Mouse (Mus musculus) testis, adult 2 months (tissue): ENCODE measurements around the gene Abcc9.

Experiments
- CTCF ChIP-seq: fragments of 200-500 bp; IDR thresholded peaks from 2 replicates; pipeline ENCODE4 v1.5.1; 2012; ENCODE audit warnings: low read depth, mild to moderate bottlenecking, inconsistent platforms, low read length, moderate library complexity; ENCODE audit not compliant: control insufficient read depth, insufficient read depth, insufficient replicate concordance
- POLR2A ChIP-seq: fragments of 200-500 bp; IDR thresholded peaks from 2 replicates; pipeline ENCODE4 v1.6.1; 2012; ENCODE audit warnings: low read depth, mild to moderate bottlenecking, inconsistent platforms, low read length, moderate library complexity; ENCODE audit not compliant: control insufficient read depth

DNA sequence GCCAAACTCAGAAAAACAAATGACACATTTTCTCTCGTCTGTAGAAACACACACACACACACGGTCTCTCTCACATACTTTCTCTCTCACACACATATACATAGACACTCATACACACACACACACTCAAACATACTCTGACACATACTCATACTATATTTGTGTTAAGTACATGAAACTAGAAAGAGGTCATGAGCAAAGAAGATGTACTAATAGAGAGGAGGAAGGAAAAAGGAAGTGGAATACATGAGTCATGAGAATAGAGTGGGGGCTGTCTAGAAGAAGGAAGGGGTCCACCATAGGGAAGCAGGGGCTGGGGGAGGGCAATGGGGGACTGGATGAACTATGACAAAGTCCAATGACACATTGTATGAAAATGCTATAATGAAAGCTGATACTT lies 45.0 kb upstream of the Abcc9 start:
- TF ChIP-seq CTCF (no peak), POLR2A (no peak)
